Comparison of ENCODE assay signal across 16 mouse cellular contexts in the genomic region with DNA sequence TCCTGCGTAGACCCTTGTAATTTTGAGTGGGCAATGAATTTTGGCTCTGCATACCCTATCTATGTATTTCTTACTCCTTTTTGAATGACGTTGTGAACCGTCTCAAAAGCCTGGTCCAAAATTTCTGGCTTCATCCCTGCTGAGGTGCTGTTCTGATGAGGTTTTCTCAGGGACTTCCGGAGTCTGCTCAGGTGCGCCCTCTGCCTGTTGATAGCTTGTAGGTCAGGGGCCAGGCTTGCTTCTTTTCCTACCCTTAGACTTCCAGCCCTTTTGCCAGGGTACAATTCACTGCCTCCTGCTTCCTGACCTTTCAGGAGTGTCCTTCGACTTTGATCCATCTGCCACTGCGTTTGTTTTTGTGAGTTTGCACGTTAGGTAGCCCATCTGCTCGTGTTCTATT. TPM values are rescaled to one million over a fixed set of nuclear protein-coding genes. Genes with fewer than 3 reads are reported as not detected.
DNase-seq lines count a peak whose midpoint lies in the region; ATAC-seq and TF ChIP-seq lines count a peak whose summit lies in the region.
"Not testable (repeated sequence)": the region's sequence is repeated elsewhere in the genome, so short reads cannot be mapped to it uniquely, and the experiment has no call there.
"Had no signal": no experiment of that assay in that cellular context is flagged by ENCODE, and none has a peak within 500 bp of the region (broad histone marks: within the 10 kb centered on the region; RNA-seq: fewer than 3 reads in every experiment).

No protein-coding gene starts in this region.

- not testable (repeated sequence) for H3K4me1 ChIP-seq in hindbrain, embryonic 13.5 days (replicated peaks); midbrain, embryonic 14.5 days (ENCODE audit: control insufficient read depth, insufficient read depth, low read length); stomach, postnatal 0 days (replicated peaks; ENCODE audit: control insufficient read depth, insufficient read depth)

- not testable (repeated sequence) for ATAC-seq in hindbrain, embryonic 13.5 days (ENCODE audit: low FRiP score); midbrain, embryonic 14.5 days (ENCODE audit: low FRiP score, low TSS enrichment); stomach, postnatal 0 days (ENCODE audit: low FRiP score, low TSS enrichment)

- not testable (repeated sequence) for H3K27ac ChIP-seq in hindbrain, embryonic 13.5 days; midbrain, embryonic 14.5 days (replicated peaks; ENCODE audit: low read depth, low read length); stomach, postnatal 0 days (replicated peaks)

- intact Hi-C loops in left cerebral cortex, postnatal 14 days (cut with DNase I) = not testable (repeated sequence)

- not testable (repeated sequence) for H3K4me3 ChIP-seq in hindbrain, embryonic 13.5 days; midbrain, embryonic 14.5 days (replicated peaks; ENCODE audit: low read depth, low read length); stomach, postnatal 0 days (ENCODE audit: low read depth, low read length)

- not testable (repeated sequence) for H3K36me3 ChIP-seq in hindbrain, embryonic 13.5 days; midbrain, embryonic 14.5 days (ENCODE audit: control insufficient read depth, insufficient read depth, low read length); stomach, postnatal 0 days (ENCODE audit: control insufficient read depth, insufficient read depth, low read length)

- H3K9me3 ChIP-seq in hindbrain, embryonic 13.5 days; midbrain, embryonic 14.5 days (ENCODE audit: control insufficient read depth, low read length); stomach, postnatal 0 days (ENCODE audit: control insufficient read depth, low read length): not testable (repeated sequence)

- peak; percentile 2 for DNase-seq in cerebellum, adult 8-10 months
- DNase-seq in frontal cortex, postnatal 25 days (ENCODE audit: low spot score in 2 of 2) = peak; percentile 20 to 25
- DNase-seq in layer of hippocampus, adult 11-12 months (ENCODE audit: low spot score) = peak; percentile 44
- peak; percentile 17 to 43 for DNase-seq in left cerebral cortex, postnatal 14 days (ENCODE audit: low spot score in 2 of 2)
- DNase-seq in midbrain, embryonic 14.5 days; stomach, postnatal 0 days (ENCODE audit: low spot score): not testable (repeated sequence)

- peak; percentile 57 for TF ChIP-seq CTCF in stomach, postnatal 0 days (IDR thresholded peaks at IDR 0.05; ENCODE audit: low read depth)

- not testable (repeated sequence) for TF ChIP-seq EP300 in stomach, postnatal 0 days (optimal IDR thresholded peaks at IDR 0.05)

- 2% methylated on average over 4 of the region's 9 CpGs for WGBS in hindbrain, embryonic 13.5 days
- 7% methylated on average over 3 of the region's 9 CpGs for WGBS in midbrain, embryonic 14.5 days
- WGBS in stomach, postnatal 0 days = 2% methylated on average over 2 of the region's 9 CpGs

- H3K27me3 ChIP-seq in hindbrain, embryonic 13.5 days; midbrain, embryonic 14.5 days (ENCODE audit: control insufficient read depth, insufficient read depth, low read length); stomach, postnatal 0 days (ENCODE audit: control insufficient read depth, insufficient read depth, low read length): not testable (repeated sequence)

- not testable (repeated sequence) for H3K9ac ChIP-seq in hindbrain, embryonic 13.5 days; midbrain, embryonic 14.5 days (replicated peaks; ENCODE audit: low read length); stomach, postnatal 0 days (ENCODE audit: low read length)

- peak overlapping the region; percentile 65; the same call in 1 of the 2 replicates for H3K4me2 ChIP-seq in hindbrain, embryonic 13.5 days
- H3K4me2 ChIP-seq in midbrain, embryonic 14.5 days (ENCODE audit: low read length) = peak overlapping the region; percentile 56; the same call in 1 of the 2 replicates
- not testable (repeated sequence) for H3K4me2 ChIP-seq in stomach, postnatal 0 days (replicated peaks; ENCODE audit: low read depth)

RNA-seq across cellular contexts. Expression of gene Gm3239, which starts 13.7 kb away (rescaled TPM):
- polyA plus RNA-seq in hindbrain, embryonic 13.5 days (2015; fragmentation: Nextera tagmentation; extraction: Ambion mirVana) = 0.44 and 0.65 TPM in 2 replicates
- total RNA-seq in left cerebral cortex, postnatal 14 days (2021) = under 1 TPM in 1 of 2 experiments, not detected in 1; 0.40 TPM
- polyA plus RNA-seq in midbrain, embryonic 14.5 days (2014; fragmentation: Nextera tagmentation; extraction: Ambion mirVana) = 1.2 and 2.1 TPM in 2 replicates
- polyA plus RNA-seq in stomach, postnatal 0 days (2015; fragmentation: Nextera tagmentation; extraction: Ambion mirVana) = not detected in 2 replicates
- total RNA-seq: adrenal gland, adult 18-20 months; gastrocnemius, postnatal 10 days; layer of hippocampus, postnatal 36 days; megakaryocyte, adult 5-6 weeks had no signal
- polyA plus RNA-seq: CD4-positive, CD25-positive, alpha-beta regulatory T cell, adult 4 months; intestine, embryonic 14.5 days; liver, embryonic 13.5 days; thymus, adult 2 months had no signal

RNA-seq across cellular contexts. Expression of gene Gm8159, which starts 18.2 kb away (rescaled TPM):
- polyA plus RNA-seq in hindbrain, embryonic 13.5 days (2015; fragmentation: Nextera tagmentation; extraction: Ambion mirVana) = 0.27 TPM in 1 of 2 replicates, not detected in the other
- total RNA-seq in left cerebral cortex, postnatal 14 days (2021) = under 1 TPM in 1 of 2 experiments, not detected in 1; 0.31 TPM
- not detected in 2 replicates for polyA plus RNA-seq in midbrain, embryonic 14.5 days (2014; fragmentation: Nextera tagmentation; extraction: Ambion mirVana)
- not detected in 2 replicates for polyA plus RNA-seq in stomach, postnatal 0 days (2015; fragmentation: Nextera tagmentation; extraction: Ambion mirVana)
- total RNA-seq: adrenal gland, adult 18-20 months; gastrocnemius, postnatal 10 days; megakaryocyte, adult 5-6 weeks had no signal
- polyA plus RNA-seq: CD4-positive, CD25-positive, alpha-beta regulatory T cell, adult 4 months; heart, embryonic 15.5 days; intestine, embryonic 14.5 days; liver, embryonic 13.5 days; thymus, adult 2 months had no signal

RNA-seq across cellular contexts. Expression of gene Gm7876, which starts 58.7 kb away (rescaled TPM):
- not detected in 2 replicates for polyA plus RNA-seq in hindbrain, embryonic 13.5 days (2015; fragmentation: Nextera tagmentation; extraction: Ambion mirVana)
- not detected for total RNA-seq in left cerebral cortex, postnatal 14 days (2021)
- not detected in 2 replicates for polyA plus RNA-seq in midbrain, embryonic 14.5 days (2014; fragmentation: Nextera tagmentation; extraction: Ambion mirVana)
- not detected in 2 replicates for polyA plus RNA-seq in stomach, postnatal 0 days (2015; fragmentation: Nextera tagmentation; extraction: Ambion mirVana)
- total RNA-seq: adrenal gland, adult 18-20 months; layer of hippocampus, postnatal 36 days; megakaryocyte, adult 5-6 weeks had no signal
- polyA plus RNA-seq: CD4-positive, CD25-positive, alpha-beta regulatory T cell, adult 4 months; heart, embryonic 15.5 days; intestine, embryonic 14.5 days; liver, embryonic 13.5 days; thymus, adult 2 months had no signal
